Mouse (Mus musculus): Measurements from ENCODE around the gene Aldh9a1. TPM values are rescaled to one million over a fixed set of nuclear protein-coding genes. Genes with fewer than 3 reads are reported as not detected.
A peak's percentile ranks its signal among the peaks of the same experiment; 100 is the strongest.

Aldh9a1 gene
- total and polyA plus RNA-seq, 2 experiments from 2014 or later: 18.7 to 36.7 TPM

- H3K4me1 ChIP-seq (ENCODE audit: insufficient read depth): no peaks in the 10 kb centered on the region
- WGBS: 31% methylated on average over 13 of the region's 13 CpGs
- no peaks in the 10 kb centered on the region for H3K9me3 ChIP-seq (ENCODE audit: low read length)
- TF ChIP-seq CTCF (IDR thresholded peaks at IDR 0.05; ENCODE audit: low read depth): no peak
- peaks cover 18% of the 10 kb centered on the region for H3K36me3 ChIP-seq (ENCODE audit: insufficient read depth)
- H3K4me2 ChIP-seq (ENCODE audit: low read depth): peak overlapping the region; percentile 71
- peak overlapping the region; percentile 64 for H3K4me3 ChIP-seq (ENCODE audit: low read depth, low read length)
- H3K9ac ChIP-seq: peak overlapping the region; percentile 79
- no peak overlapping the region for H3K27ac ChIP-seq (ENCODE audit: low read depth, low read length)
- DNase-seq (no peak), ATAC-seq (no peak)
- no peaks in the 10 kb centered on the region for H3K27me3 ChIP-seq (ENCODE audit: insufficient read depth, low read length)
These were observed 1.0 kb downstream of the Aldh9a1 start for GRCm38 (mm10) chr1:167350597-167351415.

GRCm38 (mm10) chr1:167352403-167352802, 2.6 kb downstream of the Aldh9a1 start:
- H3K4me1 ChIP-seq (ENCODE audit: insufficient read depth): no peaks in the 10 kb centered on the region
- no peak overlapping the region for H3K4me3 ChIP-seq (ENCODE audit: low read depth, low read length)
- WGBS: 89% methylated on average over 14 of the region's 14 CpGs
- no peaks in the 10 kb centered on the region for H3K9me3 ChIP-seq (ENCODE audit: low read length)
- peaks cover 31% of the 10 kb centered on the region for H3K36me3 ChIP-seq (ENCODE audit: insufficient read depth)
- H3K4me2 ChIP-seq (ENCODE audit: low read depth): no peak overlapping the region
- TF ChIP-seq CTCF (IDR thresholded peaks at IDR 0.05; ENCODE audit: low read depth): no peak
- H3K27ac ChIP-seq (ENCODE audit: low read depth, low read length): no peak overlapping the region
- no peak overlapping the region for H3K9ac ChIP-seq
- no peaks in the 10 kb centered on the region for H3K27me3 ChIP-seq (ENCODE audit: insufficient read depth, low read length)
- no peak for ATAC-seq
- no peak for DNase-seq

GRCm38 (mm10) chr1:167357387-167357786, 7.6 kb downstream of the Aldh9a1 start:
- WGBS: 96% methylated on average over 9 of the region's 9 CpGs
- ATAC-seq (no peak), DNase-seq (no peak)
- Histone ChIP-seq H3K27ac (ENCODE audit: low read depth, low read length) (no peak overlapping the region), H3K4me3 (ENCODE audit: low read depth, low read length) (no peak overlapping the region), H3K9me3 (ENCODE audit: low read length) (no peaks in the 10 kb centered on the region), H3K4me2 (ENCODE audit: low read depth) (no peak overlapping the region), H3K36me3 (ENCODE audit: insufficient read depth) (peaks cover 44% of the 10 kb centered on the region), H3K9ac (no peak overlapping the region), H3K4me1 (ENCODE audit: insufficient read depth) (no peaks in the 10 kb centered on the region), H3K27me3 (ENCODE audit: insufficient read depth, low read length) (no peaks in the 10 kb centered on the region)
- TF ChIP-seq CTCF (IDR thresholded peaks at IDR 0.05; ENCODE audit: low read depth): no peak

- no peak overlapping the region for H3K4me3 ChIP-seq (ENCODE audit: low read depth, low read length)
- WGBS: 89% methylated on average over 9 of the region's 9 CpGs
- no peak for DNase-seq
These were observed 8.9 kb downstream of the Aldh9a1 start for GRCm38 (mm10) chr1:167358731-167359130.

GRCm38 (mm10) chr1:167360268-167360667, 10.5 kb downstream of the Aldh9a1 start:
- Histone ChIP-seq H3K9ac (no peak overlapping the region), H3K36me3 (ENCODE audit: insufficient read depth) (peaks cover 38% of the 10 kb centered on the region), H3K4me3 (ENCODE audit: low read depth, low read length) (no peak overlapping the region), H3K4me1 (ENCODE audit: insufficient read depth) (no peaks in the 10 kb centered on the region), H3K4me2 (ENCODE audit: low read depth) (no peak overlapping the region), H3K9me3 (ENCODE audit: low read length) (no peaks in the 10 kb centered on the region), H3K27ac (ENCODE audit: low read depth, low read length) (no peak overlapping the region), H3K27me3 (ENCODE audit: insufficient read depth, low read length) (no peaks in the 10 kb centered on the region)
- no peak for TF ChIP-seq CTCF (IDR thresholded peaks at IDR 0.05; ENCODE audit: low read depth)
- ATAC-seq (no peak), DNase-seq (no peak)
- 35% methylated on average over 4 of the region's 4 CpGs for WGBS

More at GRCm38 (mm10) chr1:167358731-167359130, 8.9 kb downstream of the Aldh9a1 start:
- H3K9ac ChIP-seq: no peak overlapping the region
- H3K27ac ChIP-seq (ENCODE audit: low read depth, low read length): no peak overlapping the region
- H3K9me3 ChIP-seq (ENCODE audit: low read length): no peaks in the 10 kb centered on the region
- TF ChIP-seq CTCF (IDR thresholded peaks at IDR 0.05; ENCODE audit: low read depth): no peak
- peaks cover 44% of the 10 kb centered on the region for H3K36me3 ChIP-seq (ENCODE audit: insufficient read depth)
- no peak for ATAC-seq
- H3K4me1 ChIP-seq (ENCODE audit: insufficient read depth): no peaks in the 10 kb centered on the region
- no peak overlapping the region for H3K4me2 ChIP-seq (ENCODE audit: low read depth)
- H3K27me3 ChIP-seq (ENCODE audit: insufficient read depth, low read length): no peaks in the 10 kb centered on the region

- H3K9me3 ChIP-seq (ENCODE audit: low read length): no peaks in the 10 kb centered on the region
- ATAC-seq: no peak
- H3K27ac ChIP-seq (ENCODE audit: low read depth, low read length): no peak overlapping the region
- TF ChIP-seq CTCF (IDR thresholded peaks at IDR 0.05; ENCODE audit: low read depth): no peak
- 74% methylated on average over 4 of the region's 4 CpGs for WGBS
- H3K9ac ChIP-seq: no peak overlapping the region
- peaks cover 30% of the 10 kb centered on the region for H3K36me3 ChIP-seq (ENCODE audit: insufficient read depth)
- no peak for DNase-seq
- no peaks in the 10 kb centered on the region for H3K4me1 ChIP-seq (ENCODE audit: insufficient read depth)
- H3K4me2 ChIP-seq (ENCODE audit: low read depth): no peak overlapping the region
- H3K4me3 ChIP-seq (ENCODE audit: low read depth, low read length): no peak overlapping the region
- no peaks in the 10 kb centered on the region for H3K27me3 ChIP-seq (ENCODE audit: insufficient read depth, low read length)
These were observed 13.0 kb downstream of the Aldh9a1 start for GRCm38 (mm10) chr1:167362819-167363218.

- Histone ChIP-seq H3K36me3 (ENCODE audit: insufficient read depth) (peaks cover 30% of the 10 kb centered on the region), H3K9me3 (ENCODE audit: low read length) (no peaks in the 10 kb centered on the region), H3K27ac (ENCODE audit: low read depth, low read length) (no peak overlapping the region), H3K27me3 (ENCODE audit: insufficient read depth, low read length) (no peaks in the 10 kb centered on the region), H3K4me1 (ENCODE audit: insufficient read depth) (no peaks in the 10 kb centered on the region), H3K4me2 (ENCODE audit: low read depth) (no peak overlapping the region), H3K4me3 (ENCODE audit: low read depth, low read length) (no peak overlapping the region), H3K9ac (no peak overlapping the region)
- DNase-seq (no peak), ATAC-seq (peak; percentile 67)
- WGBS: 34% methylated on average over 5 of the region's 5 CpGs
- no peak for TF ChIP-seq CTCF (IDR thresholded peaks at IDR 0.05; ENCODE audit: low read depth)
These were observed 13.5 kb downstream of the Aldh9a1 start for GRCm38 (mm10) chr1:167363322-167363721.

All from forebrain, postnatal 0 days (tissue).